Mouse (Mus musculus) lung, postnatal 4 days (tissue): ENCODE results near the gene Mafg.
"Not testable (repeated sequence)": the region's sequence is repeated elsewhere in the genome, so short reads cannot be mapped to it uniquely, and the experiment has no call there.

Source experiments
- DNase-seq, 2 experiments: peaks; one replicate each; pipeline ENCODE4 v3.0.0; 2021

Mafg gene

DNA sequence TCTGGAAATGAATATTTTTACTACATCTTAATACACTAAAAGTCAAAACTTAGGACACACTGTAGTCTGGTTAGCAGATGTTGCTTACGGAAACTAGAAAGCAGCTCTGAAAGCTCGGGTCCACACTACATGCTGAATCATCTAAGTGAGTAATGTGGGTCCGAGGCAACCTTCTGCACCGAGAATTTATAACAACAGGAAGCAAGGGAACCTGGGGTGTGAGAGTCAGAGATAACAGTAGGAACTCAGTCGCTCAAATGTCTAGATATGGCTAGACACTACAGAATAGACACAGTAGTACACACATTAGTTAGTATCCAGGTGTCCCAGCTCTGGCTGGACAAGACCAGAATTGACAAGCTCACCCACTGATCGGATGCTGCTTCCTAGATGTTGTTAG is 44.9 kb downstream of the Mafg start:
- no peak for DNase-seq

DNA sequence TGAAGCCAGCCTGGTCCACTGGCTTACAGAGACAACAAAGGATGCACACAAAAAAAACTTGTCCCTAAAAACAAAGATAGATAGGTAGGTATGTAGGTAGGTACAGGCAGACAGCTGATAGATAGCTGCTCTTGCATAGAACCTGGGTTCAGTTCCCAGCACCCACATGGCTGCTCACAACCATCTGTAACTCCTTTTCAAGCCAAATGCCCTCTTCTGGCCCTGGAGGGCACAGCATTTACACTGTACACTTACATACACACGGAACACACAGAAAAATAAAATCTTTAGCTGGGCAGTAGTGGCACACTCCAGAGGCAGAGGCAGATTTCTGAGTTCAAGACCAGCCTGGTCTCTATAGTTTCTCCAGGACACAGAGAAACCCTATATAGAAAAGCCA is 49.5 kb downstream of the Mafg start:
- no peak for DNase-seq

DNA sequence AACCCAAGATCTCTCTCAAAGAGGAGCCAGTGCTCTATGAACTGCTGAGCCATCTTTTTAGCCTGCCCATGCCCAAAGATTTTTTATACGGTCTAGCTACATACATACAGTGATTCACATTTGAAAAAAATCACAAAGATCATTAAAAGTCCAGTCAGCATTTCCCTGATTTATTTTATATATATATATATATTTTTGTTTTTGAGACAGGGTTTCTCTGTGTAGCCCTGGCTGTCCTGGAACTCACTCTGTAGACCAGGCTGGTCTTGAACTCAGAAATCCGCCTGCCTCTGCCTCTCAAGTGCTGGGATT is 50.5 kb downstream of the Mafg start:
- not testable (repeated sequence) for DNase-seq

DNA sequence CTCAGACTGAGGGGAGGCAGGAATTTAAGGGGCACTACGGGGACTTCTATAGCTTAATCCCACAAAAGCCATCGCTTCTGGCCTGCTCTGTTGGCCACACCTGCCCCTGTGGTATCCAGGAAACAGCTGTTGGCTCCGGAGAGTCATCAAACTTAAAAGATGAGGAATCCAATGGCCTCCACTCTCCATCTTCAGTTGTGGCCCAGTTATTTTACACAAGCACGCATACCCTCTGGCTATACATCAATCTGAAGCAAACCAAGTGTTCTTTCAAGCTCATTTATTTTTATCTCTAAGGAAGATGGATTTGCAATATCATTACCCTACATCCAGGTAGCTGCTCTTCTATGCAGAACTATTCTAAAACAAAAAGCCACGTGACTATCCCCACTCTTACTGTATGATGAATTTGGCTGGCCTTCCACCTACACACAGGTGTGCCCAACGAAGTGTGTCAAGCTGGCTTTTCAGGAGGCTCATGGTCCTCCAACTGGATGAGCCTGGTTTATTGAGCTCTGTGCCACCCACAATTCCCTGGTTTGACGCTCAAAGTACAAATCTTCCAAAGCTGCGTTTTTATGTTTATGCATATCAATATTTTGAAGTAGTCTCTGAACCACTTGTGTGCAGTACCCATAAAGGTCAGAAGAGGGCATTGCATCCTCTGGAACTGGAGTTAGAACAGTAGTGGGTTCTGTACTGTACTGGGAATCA is 51.0 kb downstream of the Mafg start:
- DNase-seq = peak in 1 of 2 experiments; percentile 62

GRCm38 (mm10) chr11:120581490-120582267 is 51.7 kb downstream of the Mafg start, which contains the start of gene Arhgdia:
Gene Arhgdia, minus strand, starts transcription at chr11:120581624.
- peak; percentile 93 for DNase-seq

DNA sequence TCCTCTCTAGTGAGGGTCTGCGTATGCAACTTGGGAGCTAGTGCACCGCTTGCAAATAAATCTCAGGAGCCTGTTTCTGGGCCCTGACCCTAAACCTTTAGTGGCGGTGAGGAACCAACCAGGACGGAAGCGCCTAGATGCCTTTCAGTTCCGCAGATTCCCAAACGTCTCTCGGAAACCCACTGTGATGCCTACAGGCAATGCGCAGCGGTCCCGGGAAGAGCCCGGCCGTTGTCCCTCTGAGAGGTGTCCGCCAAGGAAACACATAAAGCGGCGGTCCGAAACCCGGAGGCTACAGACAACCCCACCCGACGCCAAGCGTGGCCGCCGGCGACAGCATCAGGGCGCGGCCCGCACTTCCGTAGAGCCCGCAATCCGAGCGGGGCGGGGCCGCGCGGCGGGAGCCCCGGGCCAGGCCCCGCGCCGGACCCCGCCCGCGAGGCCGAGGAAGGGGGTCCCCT is 52.5 kb downstream of the Mafg start:
- DNase-seq = peak; percentile 67 to 72

DNA sequence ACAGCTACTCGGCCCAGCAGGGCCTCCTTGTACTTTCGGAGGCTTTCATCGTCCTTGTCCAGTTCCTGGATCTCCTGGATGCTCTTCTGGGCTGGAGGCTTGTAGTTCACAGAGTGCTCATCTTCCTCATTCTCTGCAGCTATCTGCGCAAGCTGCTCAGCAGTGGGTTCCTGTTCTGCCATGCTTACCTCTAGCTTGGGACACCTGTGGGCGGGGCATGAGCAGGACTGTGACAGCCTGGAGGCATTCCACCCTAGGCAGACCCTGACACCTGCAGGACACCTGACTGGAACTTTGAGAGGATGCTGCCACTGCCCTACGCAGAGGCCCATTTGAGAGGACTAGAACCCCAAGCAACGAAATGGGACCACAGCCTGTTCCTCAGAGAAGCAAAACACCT is 53.2 kb downstream of the Mafg start:
- peak; percentile 49 to 54 for DNase-seq

GRCm38 (mm10) chr11:120579316-120580107 is 53.9 kb downstream of the Mafg start:
- DNase-seq = peak; percentile 59 to 85

GRCm38 (mm10) chr11:120578694-120579243 is 54.6 kb downstream of the Mafg start:
- peak in 1 of 2 experiments; percentile 11 for DNase-seq

DNA sequence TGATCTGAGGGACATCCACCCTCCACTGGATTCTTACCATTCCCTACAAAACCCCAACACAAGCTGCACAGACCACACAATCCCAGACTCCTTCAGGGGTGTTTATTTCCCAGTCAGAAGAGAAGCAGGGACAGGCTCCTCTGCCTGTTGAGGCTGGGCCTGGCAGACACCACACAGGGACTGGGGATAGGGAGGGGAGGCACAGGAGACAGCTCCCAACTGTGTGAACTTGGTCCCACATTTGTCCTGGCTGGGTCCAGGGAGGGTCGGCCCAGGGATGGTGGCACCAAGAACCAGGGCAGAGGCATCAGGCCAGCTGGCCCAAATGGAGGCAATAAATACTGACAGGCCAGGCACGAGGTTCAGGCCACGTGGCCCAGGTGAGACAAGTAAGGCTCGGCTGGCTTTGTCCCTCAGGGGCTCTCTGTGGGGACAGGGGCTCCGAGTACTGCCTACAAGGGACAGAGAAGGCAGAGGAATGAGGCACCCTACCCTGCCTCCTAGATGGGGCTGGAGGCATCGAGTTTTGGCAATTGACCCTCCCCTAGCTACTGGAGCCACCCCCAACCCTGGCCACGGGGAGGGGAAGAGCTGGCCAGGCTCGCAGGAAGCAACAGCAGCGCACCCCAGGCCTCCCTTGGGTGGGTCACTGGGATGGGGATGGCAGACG is 55.2 kb downstream of the Mafg start:
- no peak for DNase-seq

- peak in 1 of 2 experiments; percentile 18 for DNase-seq
Measured at GRCm38 (mm10) chr11:120577211-120578023, 56.0 kb downstream of the Mafg start.

GRCm38 (mm10) chr11:120576365-120576981 is 56.9 kb downstream of the Mafg start:
- DNase-seq = no peak

- no peak for DNase-seq
Measured at GRCm38 (mm10) chr11:120575940-120576339, 57.5 kb downstream of the Mafg start.
